Mouse (Mus musculus) myocyte (in vitro differentiated cells): Measurements from ENCODE around the gene Efcab9. TPM values are rescaled to one million over a fixed set of nuclear protein-coding genes. Genes with fewer than 3 reads are reported as not detected.

Experiments used
- H3K27me3 ChIP-seq: one replicate; pipeline ENCODE4 v1.6.1; 2011; ENCODE audit not compliant: control insufficient read depth, insufficient read depth, insufficient read length
- H3K36me3 ChIP-seq: one replicate; pipeline ENCODE4 v1.6.1; 2011; ENCODE audit not compliant: control insufficient read depth, insufficient read depth
- H3K4me2 ChIP-seq: one replicate; pipeline ENCODE4 v1.6.1; 2011; ENCODE audit warnings: low read depth, control low read depth
- H3K4me3 ChIP-seq: one replicate; pipeline ENCODE4 v1.5.1; 2011; ENCODE audit warnings: mild to moderate bottlenecking, control low read depth, moderate library complexity
- H3K79me2 ChIP-seq: one replicate; pipeline ENCODE4 v1.6.1; 2011; ENCODE audit not compliant: control insufficient read depth, insufficient read depth
- H3ac ChIP-seq: one replicate; pipeline ENCODE4 v1.6.1; 2011; ENCODE audit not compliant: control insufficient read depth, insufficient read length
- CEBPB ChIP-seq: IDR thresholded peaks from 2 replicates; pipeline ENCODE4 v1.6.1; 2011; ENCODE audit warnings: mild to moderate bottlenecking, moderate library complexity; ENCODE audit not compliant: poor library complexity, insufficient read depth, severe bottlenecking
- E2F4 ChIP-seq: IDR thresholded peaks from one replicate; pipeline ENCODE4 v1.6.1; 2011; ENCODE audit warnings: mild to moderate bottlenecking, control low read depth, moderate library complexity; ENCODE audit not compliant: insufficient read depth
- MAX ChIP-seq: IDR thresholded peaks from one replicate; pipeline ENCODE4 v1.6.1; 2011; ENCODE audit warnings: low read depth, mild to moderate bottlenecking, control low read depth
- MYOD1 ChIP-seq, 3 experiments: IDR thresholded peaks; one replicate each; pipeline ENCODE4 v1.6.1; 2011; ENCODE audit warnings: control low read depth in 2 of 3, low read depth in 2 of 3, mild to moderate bottlenecking in 2 of 3, moderate library complexity in 1 of 3; ENCODE audit not compliant: insufficient read length in 2 of 3, control insufficient read depth in 1 of 3
- MYOG ChIP-seq, 3 experiments: IDR thresholded peaks; one replicate each; pipeline ENCODE4 v1.6.1; 2011; ENCODE audit warnings: control low read depth in 2 of 3, low read depth in 2 of 3, mild to moderate bottlenecking in 2 of 3; ENCODE audit not compliant: insufficient read length in 2 of 3, control insufficient read depth in 1 of 3, insufficient read depth in 1 of 3
- POLR2A ChIP-seq: IDR thresholded peaks from one replicate; pipeline ENCODE4 v1.6.1; 2011; ENCODE audit warnings: low read depth, mild to moderate bottlenecking, control low read depth, moderate library complexity; ENCODE audit not compliant: insufficient read length
- POLR2AphosphoS2 ChIP-seq: IDR thresholded peaks from one replicate; pipeline ENCODE4 v1.6.1; 2011; ENCODE audit warnings: low read depth, control low read depth; ENCODE audit not compliant: insufficient read length
- REST ChIP-seq: IDR thresholded peaks from one replicate; pipeline ENCODE4 v1.6.1; 2011; ENCODE audit warnings: mild to moderate bottlenecking, control low read depth, moderate library complexity; ENCODE audit not compliant: insufficient read depth, insufficient read length
- SRF ChIP-seq: IDR thresholded peaks from one replicate; pipeline ENCODE4 v1.6.1; 2011; ENCODE audit warnings: low read depth; ENCODE audit not compliant: control insufficient read depth, insufficient read length
- TCF12 ChIP-seq: IDR thresholded peaks from one replicate; pipeline ENCODE4 v1.6.1; 2011; ENCODE audit warnings: mild to moderate bottlenecking, control low read depth; ENCODE audit not compliant: poor library complexity, insufficient read depth, severe bottlenecking
- TCF3 ChIP-seq: IDR thresholded peaks from one replicate; pipeline ENCODE4 v1.6.1; 2011; ENCODE audit warnings: low read depth, control low read depth; ENCODE audit not compliant: insufficient read length
- USF1 ChIP-seq: IDR thresholded peaks from one replicate; pipeline ENCODE4 v1.6.1; 2011; ENCODE audit warnings: low read depth, mild to moderate bottlenecking, control low read depth, moderate library complexity
- polyA plus RNA-seq: library from polyadenylated mRNA; unstranded; fragments of >200 nt; fragmentation: generic; extraction: Trizol; gene quantifications from one replicate; pipeline ENCODE4 v1.2.1, GENCODE M21; 2012; ENCODE audit warnings: missing spikeins

Efcab9 gene
- polyA plus RNA-seq, 1 experiment: 0.08 TPM

DNA sequence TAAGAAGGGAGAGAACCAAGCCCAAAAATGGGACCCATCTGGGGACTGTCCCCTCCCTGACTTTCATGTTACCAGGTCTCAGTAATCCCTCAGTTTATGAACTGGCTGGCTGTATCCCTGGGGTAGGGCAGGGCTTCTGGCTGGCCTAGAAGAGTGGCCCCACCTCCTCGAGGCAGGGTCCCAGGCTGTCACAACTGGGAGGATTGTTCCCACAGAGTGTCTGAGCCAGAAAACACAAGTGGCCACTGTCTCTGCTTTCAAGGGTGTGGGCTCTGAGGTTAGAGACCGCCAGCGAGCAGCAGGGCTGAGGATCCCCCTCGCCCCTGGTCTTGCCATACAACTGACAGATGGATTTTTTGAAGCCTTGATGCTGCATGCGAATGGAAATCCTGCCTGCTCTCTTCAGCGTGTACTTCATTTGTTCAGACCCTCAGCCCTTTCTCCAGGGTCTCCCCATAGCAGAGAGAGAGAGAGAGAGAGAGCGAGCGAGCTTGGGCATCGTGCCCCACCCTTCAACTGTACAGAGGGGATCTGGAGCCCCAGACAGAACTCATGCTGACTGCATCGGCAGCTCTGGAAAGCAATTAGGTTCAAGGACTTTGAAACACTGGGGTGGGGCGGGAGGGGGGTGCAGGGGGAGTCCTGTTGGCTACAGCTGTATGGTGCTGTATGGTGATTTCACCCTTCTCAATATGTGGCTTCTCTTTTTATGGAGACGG lies 19.9 kb upstream of the Efcab9 start:
- Histone ChIP-seq H3K79me2 (peaks cover 19% of the 10 kb centered on the region), H3K4me2 (peak overlapping the region; percentile 29), H3K27me3 (no peaks in the 10 kb centered on the region), H3ac (no peak overlapping the region), H3K36me3 (no peaks in the 10 kb centered on the region), H3K4me3 (no peak overlapping the region)
- TF ChIP-seq CEBPB: no peak
- no peak for TF ChIP-seq MAX
- TF ChIP-seq TCF12: no peak
- TF ChIP-seq SRF: no peak
- TF ChIP-seq USF1: no peak
- no peak for TF ChIP-seq POLR2AphosphoS2
- peak in 2 of 3 experiments; percentile 12 to 81 for TF ChIP-seq MYOG (IDR thresholded peaks at IDR 0.05; ENCODE audit: control insufficient read depth in 1 of 3, insufficient read depth in 1 of 3, insufficient read length in 2 of 3, low read depth in 2 of 3)
- no peak for TF ChIP-seq REST
- no peak for TF ChIP-seq TCF3
- no peak for TF ChIP-seq POLR2A
- peak in 2 of 3 experiments; percentile 11 to 61 for TF ChIP-seq MYOD1 (IDR thresholded peaks at IDR 0.05; ENCODE audit: control insufficient read depth in 1 of 3, insufficient read length in 2 of 3, low read depth in 2 of 3)

DNA sequence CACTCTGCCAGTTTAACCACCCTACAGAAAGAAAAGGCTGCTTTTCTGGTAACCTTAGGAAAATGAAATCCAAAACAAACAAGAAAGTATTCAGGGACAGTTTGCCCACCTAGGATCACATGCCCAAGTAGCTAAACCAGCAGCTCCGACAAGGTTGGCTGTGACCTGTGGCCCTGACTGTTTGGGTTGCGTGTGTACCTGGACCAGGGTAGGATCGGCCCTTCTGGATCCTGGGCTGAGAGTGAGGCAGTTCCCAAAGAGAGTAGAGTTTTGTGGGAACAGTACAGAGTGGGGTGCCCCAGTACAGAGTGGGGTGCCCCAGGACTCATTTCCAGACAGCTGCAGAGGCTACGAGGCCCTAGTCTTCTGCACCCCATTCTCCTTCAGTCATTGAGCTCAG lies 19.2 kb upstream of the Efcab9 start:
- Histone ChIP-seq H3K36me3 (no peaks in the 10 kb centered on the region), H3ac (no peak overlapping the region), H3K27me3 (no peaks in the 10 kb centered on the region), H3K79me2 (peaks cover 19% of the 10 kb centered on the region), H3K4me2 (peak overlapping the region; percentile 19), H3K4me3 (no peak overlapping the region)
- TF ChIP-seq E2F4: no peak
- no peak for TF ChIP-seq USF1
- TF ChIP-seq CEBPB: no peak
- no peak for TF ChIP-seq POLR2A
- no peak for TF ChIP-seq MAX
- no peak for TF ChIP-seq TCF3
- TF ChIP-seq TCF12: no peak
- no peak for TF ChIP-seq MYOD1 (IDR thresholded peaks at IDR 0.05; ENCODE audit: control insufficient read depth in 1 of 3, insufficient read length in 2 of 3, low read depth in 2 of 3)
- TF ChIP-seq MYOG (IDR thresholded peaks at IDR 0.05; ENCODE audit: control insufficient read depth in 1 of 3, insufficient read depth in 1 of 3, insufficient read length in 2 of 3, low read depth in 2 of 3): no peak
- no peak for TF ChIP-seq SRF
- no peak for TF ChIP-seq REST
- TF ChIP-seq POLR2AphosphoS2: no peak

DNA sequence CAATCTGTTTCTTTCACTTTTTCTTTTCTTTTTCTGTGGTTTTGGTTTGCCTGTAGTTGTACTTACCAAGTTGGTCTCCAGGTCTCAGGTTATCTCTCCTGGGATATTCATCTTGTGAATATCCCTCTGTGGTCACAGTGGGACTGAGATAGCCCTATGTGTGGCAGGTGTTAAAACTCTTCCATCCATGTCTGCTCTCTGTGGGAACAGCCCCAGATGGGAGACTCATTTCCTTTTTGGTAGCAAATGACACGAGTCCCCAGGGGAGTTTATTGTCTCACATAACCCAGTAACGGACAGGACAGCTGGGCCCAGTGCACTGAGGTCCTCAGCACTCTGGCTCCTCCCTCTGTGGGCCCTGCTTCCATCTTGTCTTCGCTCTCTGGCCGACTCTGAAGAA lies 18.2 kb upstream of the Efcab9 start:
- Histone ChIP-seq H3ac (no peak overlapping the region), H3K4me2 (peak overlapping the region; percentile 41), H3K79me2 (peaks cover 17% of the 10 kb centered on the region), H3K27me3 (no peaks in the 10 kb centered on the region), H3K4me3 (no peak overlapping the region), H3K36me3 (no peaks in the 10 kb centered on the region)
- TF ChIP-seq E2F4: no peak
- peak in 1 of 3 experiments; percentile 43 for TF ChIP-seq MYOG (IDR thresholded peaks at IDR 0.05; ENCODE audit: control insufficient read depth in 1 of 3, insufficient read depth in 1 of 3, insufficient read length in 2 of 3, low read depth in 2 of 3)
- no peak for TF ChIP-seq MAX
- peak; percentile 57 for TF ChIP-seq TCF12
- TF ChIP-seq POLR2A: no peak
- peak; percentile 83 to 84 (median 83) for TF ChIP-seq MYOD1 (IDR thresholded peaks at IDR 0.05; ENCODE audit: control insufficient read depth in 1 of 3, insufficient read length in 2 of 3, low read depth in 2 of 3)
- no peak for TF ChIP-seq POLR2AphosphoS2
- TF ChIP-seq REST: no peak
- TF ChIP-seq TCF3: no peak
- no peak for TF ChIP-seq SRF
- TF ChIP-seq USF1: no peak
- no peak for TF ChIP-seq CEBPB

DNA sequence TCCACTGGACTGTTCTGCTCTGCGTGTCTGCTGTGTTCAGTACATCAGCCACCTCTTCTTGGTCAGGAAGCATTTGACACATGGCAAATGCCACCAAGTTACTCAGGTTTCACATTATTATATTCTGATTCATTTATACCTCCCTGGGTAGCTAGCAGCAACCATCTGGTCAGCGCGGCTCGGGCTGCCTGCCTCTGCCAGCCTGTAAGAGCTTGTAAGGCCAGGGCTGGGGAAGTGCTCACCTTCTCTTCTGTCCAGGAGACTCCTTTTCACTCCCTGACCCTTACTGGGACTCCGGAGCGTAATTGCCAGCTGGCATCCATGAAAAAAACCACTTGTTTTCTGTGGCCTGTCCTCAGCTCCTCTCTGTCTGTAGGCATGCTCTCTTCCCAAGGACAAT lies 17.4 kb upstream of the Efcab9 start:
- Histone ChIP-seq H3K4me2 (peak overlapping the region; percentile 41), H3ac (no peak overlapping the region), H3K36me3 (no peaks in the 10 kb centered on the region), H3K4me3 (no peak overlapping the region), H3K27me3 (no peaks in the 10 kb centered on the region), H3K79me2 (peaks cover 14% of the 10 kb centered on the region)
- TF ChIP-seq POLR2AphosphoS2 (no peak), SRF (no peak), E2F4 (no peak), MYOD1 (IDR thresholded peaks at IDR 0.05; ENCODE audit: control insufficient read depth in 1 of 3, insufficient read length in 2 of 3, low read depth in 2 of 3) (peak in 1 of 3 experiments; percentile 35), MYOG (IDR thresholded peaks at IDR 0.05; ENCODE audit: control insufficient read depth in 1 of 3, insufficient read depth in 1 of 3, insufficient read length in 2 of 3, low read depth in 2 of 3) (peak in 1 of 3 experiments; percentile 27)
